Mouse (Mus musculus): Measurements from ENCODE around the gene Ccdc22. TPM values are rescaled to one million over a fixed set of nuclear protein-coding genes. Genes with fewer than 3 reads are reported as not detected.

The Ccdc22 gene
- 11.5 TPM for polyA plus RNA-seq (2014; fragmentation: Illumina TruSeq; extraction: RNeasy Lipid Tissue Mini Kit (QIAGEN cat#74804); ENCODE audit: insufficient read depth, low read depth, low replicate concordance)

GRCm38 (mm10) chrX:7604879-7605574, at the start of gene Ccdc22:
TSS of gene Ccdc22 (minus strand) at chrX:7605517.

GRCm38 (mm10) chrX:7638401-7639091, 33.2 kb upstream of the Ccdc22 start, which contains the start of gene Syp:
TSS of gene Syp (plus strand) at chrX:7638471.

GRCm38 (mm10) chrX:7606783-7607182, 1.5 kb upstream of the Ccdc22 start, which contains the start of gene Cacna1f:
TSS of gene Cacna1f (plus strand) at chrX:7607083.

GRCm38 (mm10) chrX:7574087-7574884, 31.0 kb downstream of the Ccdc22 start, which contains the start of gene Ppp1r3f:
TSS of gene Ppp1r3f (minus strand) at chrX:7574283.

GRCm38 (mm10) chrX:7573176-7574086, 31.9 kb downstream of the Ccdc22 start, which contains the start of gene Foxp3:
TSS of gene Foxp3 (plus strand) at chrX:7573644.

Other genes starting within 250 kb of the Ccdc22 start
- 1.6 TPM for gene Usp27x, start 229.7 kb downstream of the Ccdc22 start, polyA plus RNA-seq (2014; fragmentation: Illumina TruSeq; extraction: RNeasy Lipid Tissue Mini Kit (QIAGEN cat#74804); ENCODE audit: insufficient read depth, low read depth, low replicate concordance)
- gene Foxp3, start 31.9 kb downstream of the Ccdc22 start, polyA plus RNA-seq (2014; fragmentation: Illumina TruSeq; extraction: RNeasy Lipid Tissue Mini Kit (QIAGEN cat#74804); ENCODE audit: insufficient read depth, low read depth, low replicate concordance), result 0.14 TPM
- gene Ppp1r3f, start 31.2 kb downstream of the Ccdc22 start, polyA plus RNA-seq (2014; fragmentation: Illumina TruSeq; extraction: RNeasy Lipid Tissue Mini Kit (QIAGEN cat#74804); ENCODE audit: insufficient read depth, low read depth, low replicate concordance), result 1.2 TPM
- 0.08 TPM for gene Cacna1f, start 1.6 kb upstream of the Ccdc22 start, polyA plus RNA-seq (2014; fragmentation: Illumina TruSeq; extraction: RNeasy Lipid Tissue Mini Kit (QIAGEN cat#74804); ENCODE audit: insufficient read depth, low read depth, low replicate concordance)
- 4.0 TPM for gene Syp, start 33.0 kb upstream of the Ccdc22 start, polyA plus RNA-seq (2014; fragmentation: Illumina TruSeq; extraction: RNeasy Lipid Tissue Mini Kit (QIAGEN cat#74804); ENCODE audit: insufficient read depth, low read depth, low replicate concordance)
- gene Prickle3, start 51.7 kb upstream of the Ccdc22 start, polyA plus RNA-seq (2014; fragmentation: Illumina TruSeq; extraction: RNeasy Lipid Tissue Mini Kit (QIAGEN cat#74804); ENCODE audit: insufficient read depth, low read depth, low replicate concordance), result 4.0 TPM
- gene Plp2, start 65.9 kb upstream of the Ccdc22 start, polyA plus RNA-seq (2014; fragmentation: Illumina TruSeq; extraction: RNeasy Lipid Tissue Mini Kit (QIAGEN cat#74804); ENCODE audit: insufficient read depth, low read depth, low replicate concordance), result 161 TPM
- gene Magix, start 75.7 kb upstream of the Ccdc22 start, polyA plus RNA-seq (2014; fragmentation: Illumina TruSeq; extraction: RNeasy Lipid Tissue Mini Kit (QIAGEN cat#74804); ENCODE audit: insufficient read depth, low read depth, low replicate concordance), result 6.1 TPM
- gene Gpkow, start 91.6 kb upstream of the Ccdc22 start, polyA plus RNA-seq (2014; fragmentation: Illumina TruSeq; extraction: RNeasy Lipid Tissue Mini Kit (QIAGEN cat#74804); ENCODE audit: insufficient read depth, low read depth, low replicate concordance), result 18.2 TPM
- gene Wdr45, start 108.8 kb upstream of the Ccdc22 start, polyA plus RNA-seq (2014; fragmentation: Illumina TruSeq; extraction: RNeasy Lipid Tissue Mini Kit (QIAGEN cat#74804); ENCODE audit: insufficient read depth, low read depth, low replicate concordance), result 86.4 TPM
- gene Gm45208, start 116.7 kb upstream of the Ccdc22 start, polyA plus RNA-seq (2014; fragmentation: Illumina TruSeq; extraction: RNeasy Lipid Tissue Mini Kit (QIAGEN cat#74804); ENCODE audit: insufficient read depth, low read depth, low replicate concordance), result not detected
- gene Praf2, start 122.9 kb upstream of the Ccdc22 start, polyA plus RNA-seq (2014; fragmentation: Illumina TruSeq; extraction: RNeasy Lipid Tissue Mini Kit (QIAGEN cat#74804); ENCODE audit: insufficient read depth, low read depth, low replicate concordance), result 16.3 TPM
- 6.8 TPM for gene Ccdc120, start 145.4 kb upstream of the Ccdc22 start, polyA plus RNA-seq (2014; fragmentation: Illumina TruSeq; extraction: RNeasy Lipid Tissue Mini Kit (QIAGEN cat#74804); ENCODE audit: insufficient read depth, low read depth, low replicate concordance)
- 19.0 TPM for gene Tfe3, start 157.0 kb upstream of the Ccdc22 start, polyA plus RNA-seq (2014; fragmentation: Illumina TruSeq; extraction: RNeasy Lipid Tissue Mini Kit (QIAGEN cat#74804); ENCODE audit: insufficient read depth, low read depth, low replicate concordance)
- 20.6 TPM for gene Gripap1, start 184.2 kb upstream of the Ccdc22 start, polyA plus RNA-seq (2014; fragmentation: Illumina TruSeq; extraction: RNeasy Lipid Tissue Mini Kit (QIAGEN cat#74804); ENCODE audit: insufficient read depth, low read depth, low replicate concordance)
- 0.20 TPM for gene Kcnd1, start 216.8 kb upstream of the Ccdc22 start, polyA plus RNA-seq (2014; fragmentation: Illumina TruSeq; extraction: RNeasy Lipid Tissue Mini Kit (QIAGEN cat#74804); ENCODE audit: insufficient read depth, low read depth, low replicate concordance)
- gene Otud5, start 235.8 kb upstream of the Ccdc22 start, polyA plus RNA-seq (2014; fragmentation: Illumina TruSeq; extraction: RNeasy Lipid Tissue Mini Kit (QIAGEN cat#74804); ENCODE audit: insufficient read depth, low read depth, low replicate concordance), result 30.7 TPM